Mouse (Mus musculus): ENCODE measurements around the gene Lyplal1. TPM values are rescaled to one million over a fixed set of nuclear protein-coding genes. Genes with fewer than 3 reads are reported as not detected.

Gene Lyplal1
- polyA plus RNA-seq, 1 experiment from 2014 or later: 18.3 TPM

DNA sequence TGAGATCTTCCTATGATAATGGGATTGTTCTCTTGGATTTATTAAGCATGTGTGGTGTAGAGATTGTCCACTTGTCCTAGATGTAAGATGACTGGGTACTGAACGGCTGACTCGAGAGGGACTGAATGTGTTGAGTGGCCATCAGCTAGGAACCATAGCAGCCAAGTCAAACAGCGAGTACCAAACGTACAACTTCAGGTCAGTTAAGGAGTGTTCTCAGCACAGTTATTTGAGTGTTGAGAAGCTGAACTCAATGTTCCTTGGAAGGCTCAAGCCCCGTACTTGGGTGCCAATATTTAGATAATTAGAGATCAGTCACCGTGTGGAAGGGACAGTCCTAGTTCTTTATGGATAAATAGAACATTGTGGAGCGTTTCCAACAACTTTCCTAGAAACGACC, 11.8 kb upstream of the Lyplal1 start:
- Histone ChIP-seq H3K4me1 (ENCODE audit: control insufficient read depth, insufficient read depth, low read length) (no peaks in the 10 kb centered on the region), H3K9me3 (ENCODE audit: control insufficient read depth, low read length) (no peaks in the 10 kb centered on the region), H3K27me3 (replicated peaks; ENCODE audit: control insufficient read depth, insufficient read depth, low read length) (no peaks in the 10 kb centered on the region), H3K27ac (ENCODE audit: low read length) (no peak overlapping the region), H3K4me3 (ENCODE audit: low read length) (no peak overlapping the region), H3K4me2 (ENCODE audit: low read depth, low read length) (no peak overlapping the region), H3K36me3 (ENCODE audit: control insufficient read depth, insufficient read depth, low read length) (no peaks in the 10 kb centered on the region), H3K9ac (ENCODE audit: low read depth, low read length) (no peak overlapping the region)
- ATAC-seq: no peak
- WGBS: 86% methylated on average over 8 of the region's 8 CpGs

GRCm38 (mm10) chr1:186126313-186126862, 9.3 kb upstream of the Lyplal1 start:
- ATAC-seq: no peak
- Histone ChIP-seq H3K9me3 (ENCODE audit: control insufficient read depth, low read length) (no peaks in the 10 kb centered on the region), H3K4me1 (ENCODE audit: control insufficient read depth, insufficient read depth, low read length) (no peaks in the 10 kb centered on the region), H3K4me3 (ENCODE audit: low read length) (no peak overlapping the region), H3K27me3 (replicated peaks; ENCODE audit: control insufficient read depth, insufficient read depth, low read length) (no peaks in the 10 kb centered on the region), H3K36me3 (ENCODE audit: control insufficient read depth, insufficient read depth, low read length) (no peaks in the 10 kb centered on the region), H3K4me2 (ENCODE audit: low read depth, low read length) (no peak overlapping the region), H3K9ac (ENCODE audit: low read depth, low read length) (no peak overlapping the region), H3K27ac (ENCODE audit: low read length) (no peak overlapping the region)
- 68% methylated on average over 6 of the region's 6 CpGs for WGBS

- H3K4me3 ChIP-seq (ENCODE audit: low read length): no peak overlapping the region
- H3K27me3 ChIP-seq (replicated peaks; ENCODE audit: control insufficient read depth, insufficient read depth, low read length): no peaks in the 10 kb centered on the region
- ATAC-seq: no peak
- no peaks in the 10 kb centered on the region for H3K9me3 ChIP-seq (ENCODE audit: control insufficient read depth, low read length)
- H3K27ac ChIP-seq (ENCODE audit: low read length): no peak overlapping the region
- no peak overlapping the region for H3K9ac ChIP-seq (ENCODE audit: low read depth, low read length)
- H3K4me2 ChIP-seq (ENCODE audit: low read depth, low read length): no peak overlapping the region
- H3K4me1 ChIP-seq (ENCODE audit: control insufficient read depth, insufficient read depth, low read length): no peaks in the 10 kb centered on the region
- H3K36me3 ChIP-seq (ENCODE audit: control insufficient read depth, insufficient read depth, low read length): no peaks in the 10 kb centered on the region
Observed at GRCm38 (mm10) chr1:186123690-186124089, 6.6 kb upstream of the Lyplal1 start.

GRCm38 (mm10) chr1:186119856-186120255, 2.7 kb upstream of the Lyplal1 start:
- no peak overlapping the region for H3K4me3 ChIP-seq (ENCODE audit: low read length)
- H3K4me1 ChIP-seq (ENCODE audit: control insufficient read depth, insufficient read depth, low read length): peaks cover 4% of the 10 kb centered on the region; the same call in 1 of the 2 replicates
- H3K4me2 ChIP-seq (ENCODE audit: low read depth, low read length): no peak overlapping the region
- no peak for ATAC-seq
- no peaks in the 10 kb centered on the region for H3K9me3 ChIP-seq (ENCODE audit: control insufficient read depth, low read length)
- no peaks in the 10 kb centered on the region for H3K36me3 ChIP-seq (ENCODE audit: control insufficient read depth, insufficient read depth, low read length)
- H3K9ac ChIP-seq (ENCODE audit: low read depth, low read length): no peak overlapping the region
- WGBS: 43% methylated on average over 5 of the region's 5 CpGs
- H3K27me3 ChIP-seq (replicated peaks; ENCODE audit: control insufficient read depth, insufficient read depth, low read length): no peaks in the 10 kb centered on the region
- H3K27ac ChIP-seq (ENCODE audit: low read length): no peak overlapping the region

- Histone ChIP-seq H3K4me1 (ENCODE audit: control insufficient read depth, insufficient read depth, low read length) (peaks cover 4% of the 10 kb centered on the region; the same call in 1 of the 2 replicates), H3K9me3 (ENCODE audit: control insufficient read depth, low read length) (no peaks in the 10 kb centered on the region), H3K4me2 (ENCODE audit: low read depth, low read length) (peak overlapping the region; percentile 85), H3K9ac (ENCODE audit: low read depth, low read length) (no peak overlapping the region), H3K4me3 (ENCODE audit: low read length) (peak overlapping the region; percentile 77), H3K27me3 (replicated peaks; ENCODE audit: control insufficient read depth, insufficient read depth, low read length) (no peaks in the 10 kb centered on the region), H3K36me3 (ENCODE audit: control insufficient read depth, insufficient read depth, low read length) (no peaks in the 10 kb centered on the region), H3K27ac (ENCODE audit: low read length) (no peak overlapping the region)
- 75% methylated on average over 7 of the region's 7 CpGs for WGBS
- ATAC-seq: no peak
Observed at GRCm38 (mm10) chr1:186116086-186116600, 967 bp downstream of the Lyplal1 start.

DNA sequence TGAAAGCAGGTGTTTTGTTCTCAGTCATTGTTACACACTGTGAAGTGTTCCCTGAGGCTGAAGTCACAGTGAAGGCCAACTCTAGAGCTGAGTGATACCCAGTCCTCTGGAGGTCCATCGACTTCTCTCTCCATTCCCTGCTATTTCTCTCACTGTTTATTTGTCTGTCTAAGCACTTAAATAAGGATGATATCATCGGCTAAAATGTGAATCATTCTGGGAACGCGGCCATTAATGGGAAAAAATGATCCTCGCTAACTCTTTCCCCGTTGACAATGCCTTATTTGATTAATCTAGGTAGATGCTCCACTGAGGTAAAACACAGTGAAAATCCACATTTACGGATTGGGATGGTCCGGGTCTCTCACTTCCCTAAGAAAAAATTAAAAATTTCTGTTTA, 14.8 kb downstream of the Lyplal1 start:
- Histone ChIP-seq H3K27me3 (replicated peaks; ENCODE audit: control insufficient read depth, insufficient read depth, low read length) (no peaks in the 10 kb centered on the region), H3K4me2 (ENCODE audit: low read depth, low read length) (no peak overlapping the region), H3K9me3 (ENCODE audit: control insufficient read depth, low read length) (no peaks in the 10 kb centered on the region), H3K27ac (ENCODE audit: low read length) (no peak overlapping the region), H3K4me1 (ENCODE audit: control insufficient read depth, insufficient read depth, low read length) (no peaks in the 10 kb centered on the region), H3K4me3 (ENCODE audit: low read length) (no peak overlapping the region), H3K36me3 (ENCODE audit: control insufficient read depth, insufficient read depth, low read length) (no peaks in the 10 kb centered on the region), H3K9ac (ENCODE audit: low read depth, low read length) (no peak overlapping the region)
- 60% methylated on average over 8 of the region's 8 CpGs for WGBS
- ATAC-seq: no peak; the same call in 1 of the 2 replicates

GRCm38 (mm10) chr1:186066266-186066897, 50.7 kb downstream of the Lyplal1 start:
- Histone ChIP-seq H3K4me3 (ENCODE audit: low read length) (no peak overlapping the region), H3K4me1 (ENCODE audit: control insufficient read depth, insufficient read depth, low read length) (no peaks in the 10 kb centered on the region), H3K27me3 (replicated peaks; ENCODE audit: control insufficient read depth, insufficient read depth, low read length) (no peaks in the 10 kb centered on the region), H3K36me3 (ENCODE audit: control insufficient read depth, insufficient read depth, low read length) (no peaks in the 10 kb centered on the region), H3K9me3 (ENCODE audit: control insufficient read depth, low read length) (no peaks in the 10 kb centered on the region), H3K27ac (ENCODE audit: low read length) (no peak overlapping the region), H3K9ac (ENCODE audit: low read depth, low read length) (no peak overlapping the region), H3K4me2 (ENCODE audit: low read depth, low read length) (no peak overlapping the region)
- no peak for ATAC-seq
- WGBS: 86% methylated on average over 2 of the region's 2 CpGs

DNA sequence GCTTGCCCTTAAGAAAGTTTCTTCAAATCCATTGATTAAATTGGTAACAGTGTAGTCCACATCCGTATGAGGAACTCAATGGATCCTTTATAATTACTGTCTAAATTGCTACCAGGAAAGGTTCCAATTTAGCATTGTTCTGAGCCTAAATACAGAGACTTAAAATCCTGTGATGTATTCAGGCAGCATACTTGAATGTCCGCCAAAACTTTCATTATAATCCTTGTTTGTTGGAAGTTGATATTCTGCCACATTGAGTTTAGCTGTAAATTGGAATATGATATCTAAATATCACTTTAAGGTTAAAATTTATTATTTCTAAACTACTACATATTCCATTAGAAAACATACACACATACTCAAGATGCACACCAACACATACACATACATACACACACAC, 57.1 kb downstream of the Lyplal1 start:
- no peak for ATAC-seq
- Histone ChIP-seq H3K4me1 (ENCODE audit: control insufficient read depth, insufficient read depth, low read length) (no peaks in the 10 kb centered on the region), H3K4me3 (ENCODE audit: low read length) (no peak overlapping the region), H3K9ac (ENCODE audit: low read depth, low read length) (no peak overlapping the region), H3K27ac (ENCODE audit: low read length) (no peak overlapping the region), H3K27me3 (replicated peaks; ENCODE audit: control insufficient read depth, insufficient read depth, low read length) (no peaks in the 10 kb centered on the region), H3K36me3 (ENCODE audit: control insufficient read depth, insufficient read depth, low read length) (no peaks in the 10 kb centered on the region), H3K4me2 (ENCODE audit: low read depth, low read length) (no peak overlapping the region), H3K9me3 (ENCODE audit: control insufficient read depth, low read length) (no peaks in the 10 kb centered on the region)
- 82% methylated on average over 2 of the region's 2 CpGs for WGBS

- ATAC-seq: no peak
- H3K27me3 ChIP-seq (replicated peaks; ENCODE audit: control insufficient read depth, insufficient read depth, low read length): no peaks in the 10 kb centered on the region
- H3K4me1 ChIP-seq (ENCODE audit: control insufficient read depth, insufficient read depth, low read length): no peaks in the 10 kb centered on the region
- H3K9me3 ChIP-seq (ENCODE audit: control insufficient read depth, low read length): no peaks in the 10 kb centered on the region
- H3K27ac ChIP-seq (ENCODE audit: low read length): no peak overlapping the region
- H3K4me2 ChIP-seq (ENCODE audit: low read depth, low read length): no peak overlapping the region
- no peak overlapping the region for H3K4me3 ChIP-seq (ENCODE audit: low read length)
- no peak overlapping the region for H3K9ac ChIP-seq (ENCODE audit: low read depth, low read length)
- no peaks in the 10 kb centered on the region for H3K36me3 ChIP-seq (ENCODE audit: control insufficient read depth, insufficient read depth, low read length)
- 68% methylated on average over 7 of the region's 7 CpGs for WGBS
Observed at GRCm38 (mm10) chr1:186054227-186054626, 62.9 kb downstream of the Lyplal1 start.

Data from intestine, embryonic 16.5 days (tissue).